Mouse (Mus musculus) T-cell, adult 2 months (primary cell): ENCODE data around the gene Nlrc3.

Experiments
- DNase-seq: peaks from one replicate; pipeline ENCODE4 v3.0.0; 2022; ENCODE audit warnings: low spot score

The Nlrc3 gene

GRCm38 (mm10) chr16:3929151-3929550 is 47.3 kb downstream of the Nlrc3 start:
- DNase-seq, result no peak

GRCm38 (mm10) chr16:3928582-3928981 is 47.9 kb downstream of the Nlrc3 start:
- no peak for DNase-seq

GRCm38 (mm10) chr16:3923966-3924365 is 52.5 kb downstream of the Nlrc3 start:
- DNase-seq, result no peak

GRCm38 (mm10) chr16:3923515-3923914 is 52.9 kb downstream of the Nlrc3 start:
- no peak for DNase-seq

GRCm38 (mm10) chr16:3920756-3921155 is 55.7 kb downstream of the Nlrc3 start:
- no peak for DNase-seq

GRCm38 (mm10) chr16:3909118-3909517 is 67.3 kb downstream of the Nlrc3 start:
- DNase-seq, result no peak

GRCm38 (mm10) chr16:3908537-3909111 is 67.8 kb downstream of the Nlrc3 start, which contains the start of the genes 1700037C18Rik and Cluap1:
Gene 1700037C18Rik (minus strand): TSS chr16:3908689.
Gene Cluap1 (plus strand): TSS chr16:3908801.
- peak; percentile 83 for DNase-seq

GRCm38 (mm10) chr16:3907471-3907870 is 69.0 kb downstream of the Nlrc3 start:
- DNase-seq, result no peak

GRCm38 (mm10) chr16:3896553-3896952 is 79.9 kb downstream of the Nlrc3 start:
- no peak for DNase-seq

GRCm38 (mm10) chr16:3896046-3896445 is 80.4 kb downstream of the Nlrc3 start:
- no peak for DNase-seq

GRCm38 (mm10) chr16:3895173-3895792 is 81.1 kb downstream of the Nlrc3 start:
- DNase-seq, result peak; percentile 69
